Mouse (Mus musculus) inflammation-experienced regulatory T-cells, adult 6 months (primary cell): ENCODE data around the gene Cnpy2. TPM values are rescaled to one million over a fixed set of nuclear protein-coding genes. Genes with fewer than 3 reads are reported as not detected.

Experiments used
- ATAC-seq: one replicate; pipeline ENCODE4 v1.8.0; 2017
- polyA plus RNA-seq, 3 experiments: library from polyadenylated mRNA; unstranded; fragments of 100-300 nt; shearing (Covaris generic); gene quantifications; one replicate each; pipeline ENCODE4 v1.2.1; 2017

Cnpy2 gene
- polyA plus RNA-seq, 3 experiments from 2014 or later: 101 to 106 (median 102) TPM

DNA sequence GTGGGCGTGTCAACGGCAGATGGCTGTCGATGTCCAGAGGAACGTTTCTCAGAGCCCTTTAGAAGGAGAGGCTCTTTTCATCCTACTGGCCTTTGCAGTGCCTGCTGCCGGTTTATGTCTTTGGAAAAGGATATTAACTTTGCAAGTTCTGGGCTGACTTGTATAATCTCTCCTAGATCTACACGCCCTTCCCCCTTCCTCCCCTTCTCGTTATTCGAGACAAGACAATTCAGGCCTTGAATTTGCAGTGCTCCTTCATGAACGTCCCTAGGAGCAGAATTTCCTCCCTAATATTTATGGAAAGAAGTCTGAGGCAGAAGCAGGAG is 46.9 kb downstream of the Cnpy2 start:
- ATAC-seq: no peak

DNA sequence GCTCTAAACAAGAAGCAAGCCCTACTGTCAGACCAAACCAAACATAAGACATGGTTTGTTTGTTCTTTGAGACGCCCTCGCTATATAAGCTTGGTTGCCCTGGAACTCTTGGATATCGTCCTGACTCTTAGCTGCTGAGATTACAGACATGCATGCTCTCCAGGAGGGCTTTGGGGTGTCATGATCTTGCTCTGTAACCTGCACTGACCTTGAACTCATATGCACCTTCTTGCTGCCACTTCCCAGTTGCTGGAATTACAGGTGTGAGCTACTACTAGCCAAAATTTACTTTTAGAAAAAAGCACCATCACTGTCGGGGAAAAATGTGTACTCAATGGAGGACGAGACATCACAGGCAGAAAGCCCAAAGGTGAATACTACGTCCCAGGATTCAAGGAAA is 47.3 kb downstream of the Cnpy2 start:
- no peak for ATAC-seq

DNA sequence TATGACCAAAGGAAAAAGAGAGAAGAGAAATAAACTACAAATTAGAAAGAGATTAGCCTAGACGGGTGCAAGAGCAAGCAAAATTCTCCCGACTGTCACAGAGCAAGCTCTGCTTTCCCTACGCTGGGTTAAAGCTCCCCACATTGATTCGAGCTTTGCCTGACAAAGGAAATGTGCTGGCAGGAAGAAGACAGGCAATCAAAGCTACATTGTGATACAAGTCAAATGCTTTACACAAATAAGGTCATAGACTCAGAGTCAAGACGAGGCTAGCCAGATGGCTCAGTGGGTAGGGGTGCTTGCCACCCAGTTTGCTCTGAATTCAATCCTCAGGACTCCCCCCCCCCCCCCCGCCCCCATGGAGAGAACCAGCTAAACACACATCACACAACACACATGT is 47.8 kb downstream of the Cnpy2 start:
- ATAC-seq: no peak

DNA sequence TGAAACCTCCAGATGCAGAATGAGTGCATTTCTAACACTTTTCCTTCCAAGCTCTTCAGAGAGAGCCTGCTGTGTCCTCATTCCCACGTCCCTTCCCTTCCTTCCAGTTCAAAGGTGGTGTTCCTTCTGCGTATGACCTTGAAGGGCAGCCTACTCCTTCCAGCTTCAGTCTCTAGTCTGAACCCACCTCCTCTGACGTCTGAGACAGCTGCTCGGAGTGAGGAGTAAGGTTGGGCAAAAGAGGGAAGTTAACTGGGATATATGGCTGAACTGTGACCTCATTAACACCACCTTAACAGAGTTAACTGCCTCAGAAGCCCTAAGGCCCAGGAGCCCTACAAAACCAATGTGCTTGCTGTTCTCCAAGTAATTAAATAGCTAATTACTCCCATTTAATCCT is 48.3 kb downstream of the Cnpy2 start:
- no peak for ATAC-seq

DNA sequence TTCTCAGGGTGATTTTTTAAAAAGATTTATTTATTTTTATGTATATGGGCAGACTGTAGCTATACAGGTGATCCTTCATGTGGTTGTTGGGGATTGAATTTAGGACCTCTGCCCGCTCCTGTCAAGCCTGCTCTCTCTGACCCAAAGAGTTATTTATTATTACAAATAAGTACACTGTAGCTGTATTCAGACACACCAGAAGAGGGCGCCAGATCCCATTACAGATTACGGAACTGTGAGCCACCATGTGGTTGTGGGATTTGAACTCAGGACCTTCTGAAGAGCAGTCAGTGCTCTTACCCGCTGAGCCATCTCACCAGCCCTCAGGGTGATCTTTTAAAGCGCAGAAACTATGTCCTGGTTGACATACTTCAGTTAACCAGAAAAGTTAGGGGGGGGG is 49.9 kb downstream of the Cnpy2 start:
- ATAC-seq: no peak

DNA sequence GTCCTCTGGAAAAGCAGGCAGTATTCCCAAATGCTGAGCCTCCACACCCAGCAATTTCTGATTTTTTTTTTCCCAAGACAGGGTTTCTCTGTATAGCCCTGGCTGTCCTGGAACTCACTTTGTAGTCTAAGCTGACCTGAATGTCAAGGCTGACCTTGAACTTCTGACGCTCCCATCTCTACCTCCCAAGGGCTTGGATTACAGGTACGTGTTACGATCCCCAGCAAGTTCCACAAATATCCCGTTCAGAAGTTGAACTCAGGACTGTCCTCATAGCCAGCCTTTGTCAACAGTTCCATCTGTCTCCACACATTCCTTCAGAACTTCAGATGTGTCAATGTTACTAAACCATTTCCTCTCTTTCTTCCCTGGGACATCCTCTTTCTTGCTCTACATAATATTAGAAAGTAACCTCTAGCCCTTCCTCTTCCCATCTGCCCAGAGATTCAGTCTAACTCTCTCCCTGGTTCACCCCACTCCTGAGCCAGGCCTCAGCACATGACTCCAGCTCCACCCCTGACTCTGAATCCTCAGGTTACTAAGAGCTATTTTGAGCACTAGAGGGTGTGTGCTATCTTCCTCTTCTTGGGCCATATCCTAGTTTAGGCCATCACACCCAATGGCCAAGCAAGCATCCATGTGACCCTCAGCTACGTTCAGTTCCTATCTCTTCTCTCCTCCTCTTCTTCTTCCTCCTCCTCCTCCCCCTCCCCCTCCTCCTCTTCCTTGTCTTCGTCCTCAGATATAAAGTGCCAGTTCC is 50.9 kb downstream of the Cnpy2 start:
- no peak for ATAC-seq

DNA sequence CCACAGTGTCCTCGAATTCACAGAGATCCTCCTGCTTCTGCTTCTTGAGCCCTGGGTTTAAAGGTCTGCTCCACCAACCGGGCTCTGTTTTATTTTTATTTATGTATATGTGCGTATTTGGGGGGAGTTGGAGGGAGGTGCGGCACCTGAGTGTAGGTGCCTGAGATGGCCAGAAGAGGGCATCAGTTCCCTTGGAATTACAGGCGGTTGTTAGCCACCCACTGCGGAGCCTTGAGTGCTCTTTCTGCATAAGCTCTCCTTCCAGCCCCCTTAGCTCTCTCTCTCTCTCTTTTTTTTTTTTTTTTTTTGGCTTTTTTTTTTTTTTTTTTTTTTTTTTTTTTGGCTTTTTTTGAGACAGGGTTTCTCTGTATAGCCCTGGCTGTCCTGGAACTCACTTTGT is 52.1 kb downstream of the Cnpy2 start:
- no peak for ATAC-seq

DNA sequence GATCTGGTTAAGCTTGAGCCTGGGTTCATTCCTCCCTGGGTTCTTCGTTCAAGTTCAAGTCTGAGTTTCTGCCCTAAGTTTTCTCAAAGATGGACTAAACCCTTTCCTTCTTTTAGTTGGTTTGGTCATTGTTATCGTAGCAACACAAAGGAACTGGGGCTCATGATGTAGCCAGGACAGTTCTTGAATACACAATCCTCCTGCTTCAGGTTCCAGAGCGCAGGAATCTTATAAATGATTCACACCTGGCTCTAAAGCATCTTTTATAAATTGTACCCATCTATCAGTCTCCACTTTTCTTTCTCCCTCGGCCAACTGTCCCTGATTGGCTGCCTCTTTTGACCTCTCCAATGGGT is 53.8 kb downstream of the Cnpy2 start:
- no peak for ATAC-seq

DNA sequence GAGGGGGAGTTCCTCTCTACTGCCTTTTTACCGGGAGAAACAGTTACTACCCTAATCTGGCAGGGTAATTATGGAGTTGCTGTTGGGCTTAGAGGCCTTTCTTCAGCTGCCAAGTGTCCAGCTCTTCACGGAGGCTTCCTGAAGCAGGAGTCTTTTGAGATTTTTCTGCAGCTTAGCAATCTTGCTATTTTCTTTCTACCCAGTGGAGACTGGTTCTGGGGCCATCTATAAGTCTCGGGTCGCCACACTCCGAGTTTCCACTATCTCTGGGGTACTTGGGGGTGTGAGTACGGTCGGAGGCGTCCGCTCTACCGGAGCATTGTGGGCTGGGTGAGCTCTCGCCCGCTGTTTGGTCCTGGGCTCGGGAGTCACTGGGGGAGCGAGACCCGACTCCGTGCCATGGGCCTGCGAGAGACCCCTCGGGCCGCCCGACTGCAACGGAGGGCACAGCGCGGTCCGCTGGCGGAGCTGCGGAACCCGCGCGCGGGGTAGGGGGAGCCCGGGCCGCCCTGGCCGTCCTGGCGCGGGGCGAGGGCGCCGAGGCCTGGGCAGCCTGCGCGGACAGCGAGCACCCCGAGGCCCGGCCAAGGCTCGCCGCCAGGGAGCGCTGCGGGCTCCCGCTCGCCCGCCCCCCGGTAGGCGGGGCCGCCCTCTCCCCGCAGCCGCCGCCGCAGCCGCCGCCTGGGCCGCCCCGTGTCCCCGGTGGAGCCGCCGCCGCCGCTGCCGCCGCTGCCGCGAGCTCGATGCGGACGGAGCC is 54.4 kb downstream of the Cnpy2 start, which contains the start of gene Ankrd52:
Gene Ankrd52, plus strand, starts transcription at position 661 of the 757 bp plus-strand sequence.
- peak; percentile 83 for ATAC-seq

Other genes starting within 250 kb of the Cnpy2 start
- gene Atp5b, start 239.2 kb upstream of the Cnpy2 start, polyA plus RNA-seq: 100 to 1,000 TPM; 459 to 529 (median 464) TPM
- 10 to 100 TPM; 37.9 to 63.7 (median 44.3) TPM for gene Baz2a, start 230.9 kb upstream of the Cnpy2 start, polyA plus RNA-seq
- gene Rbms2, start 142.2 kb upstream of the Cnpy2 start, polyA plus RNA-seq: 10 to 100 TPM; 24.7 to 29.4 (median 27.8) TPM
- under 1 TPM in 2 of 3 experiments, not detected in 1; 0.28 to 0.58 TPM for gene Gls2, start 128.0 kb upstream of the Cnpy2 start, polyA plus RNA-seq
- gene Spryd4, start 110.7 kb upstream of the Cnpy2 start, polyA plus RNA-seq: 10 to 100 TPM in 2 of 3 experiments, 1 to 10 TPM in 1; 7.1 to 13.6 (median 13.5) TPM
- not detected for gene Mip, start 96.6 kb upstream of the Cnpy2 start, polyA plus RNA-seq
- gene Timeless, start 90.4 kb upstream of the Cnpy2 start, polyA plus RNA-seq: 10 to 100 TPM; 23.2 to 45.9 (median 27.2) TPM
- gene Apon, start 68.4 kb upstream of the Cnpy2 start, polyA plus RNA-seq: under 1 TPM in 1 of 3 experiments, not detected in 2; 0.34 TPM
- not detected for gene Apof, start 53.8 kb upstream of the Cnpy2 start, polyA plus RNA-seq
- gene Stat2, start 51.9 kb upstream of the Cnpy2 start, polyA plus RNA-seq: 10 to 100 TPM; 46.5 to 69.6 (median 52.5) TPM
- gene Il23a, start 23.7 kb upstream of the Cnpy2 start, polyA plus RNA-seq: not detected
- 10 to 100 TPM; 17.4 to 36.9 (median 27.5) TPM for gene Pan2, start 19.1 kb upstream of the Cnpy2 start, polyA plus RNA-seq
- 100 to 1,000 TPM; 138 to 155 (median 155) TPM for gene Cs, start 15.3 kb downstream of the Cnpy2 start, polyA plus RNA-seq
- gene Coq10a, start 46.5 kb downstream of the Cnpy2 start, polyA plus RNA-seq: 10 to 100 TPM; 12.8 to 19.9 (median 17.3) TPM
- gene Ankrd52, start 54.7 kb downstream of the Cnpy2 start, polyA plus RNA-seq: 1 to 10 TPM; 1.7 to 6.7 (median 3.6) TPM
- gene Slc39a5, start 78.8 kb downstream of the Cnpy2 start, polyA plus RNA-seq: not detected
- gene Nabp2, start 89.0 kb downstream of the Cnpy2 start, polyA plus RNA-seq: 10 to 100 TPM; 68.8 to 87.0 (median 73.8) TPM
- 10 to 100 TPM; 25.2 to 42.2 (median 37.9) TPM for gene Rnf41, start 89.2 kb downstream of the Cnpy2 start, polyA plus RNA-seq
- 10 to 100 TPM; 53.1 to 64.4 (median 57.2) TPM for gene Smarcc2, start 136.8 kb downstream of the Cnpy2 start, polyA plus RNA-seq
- 1,000 to 10,000 TPM in 1 of 3 experiments, 100 to 1,000 TPM in 2; 949 to 1,454 (median 955) TPM for gene Myl6, start 171.7 kb downstream of the Cnpy2 start, polyA plus RNA-seq
- gene Myl6b, start 176.2 kb downstream of the Cnpy2 start, polyA plus RNA-seq: 1 to 10 TPM; 2.7 to 4.6 (median 4.5) TPM
- gene Esyt1, start 203.4 kb downstream of the Cnpy2 start, polyA plus RNA-seq: 10 to 100 TPM; 68.4 to 89.7 (median 70.4) TPM
- gene Zc3h10, start 225.3 kb downstream of the Cnpy2 start, polyA plus RNA-seq: 1 to 10 TPM; 5.6 to 9.2 (median 6.0) TPM
- gene Rpl41, start 226.8 kb downstream of the Cnpy2 start, polyA plus RNA-seq: 1,000 to 10,000 TPM; 5,582 to 7,160 (median 6,033) TPM
- 100 to 1,000 TPM; 110 to 145 (median 137) TPM for gene Pa2g4, start 243.5 kb downstream of the Cnpy2 start, polyA plus RNA-seq